Mouse (Mus musculus): Measurements from ENCODE around the gene Marcks. TPM values are rescaled to one million over a fixed set of nuclear protein-coding genes. Genes with fewer than 3 reads are reported as not detected.

Gene Marcks
- total and polyA plus RNA-seq, 2 experiments from 2014 or later = 244 to 539 TPM

DNA sequence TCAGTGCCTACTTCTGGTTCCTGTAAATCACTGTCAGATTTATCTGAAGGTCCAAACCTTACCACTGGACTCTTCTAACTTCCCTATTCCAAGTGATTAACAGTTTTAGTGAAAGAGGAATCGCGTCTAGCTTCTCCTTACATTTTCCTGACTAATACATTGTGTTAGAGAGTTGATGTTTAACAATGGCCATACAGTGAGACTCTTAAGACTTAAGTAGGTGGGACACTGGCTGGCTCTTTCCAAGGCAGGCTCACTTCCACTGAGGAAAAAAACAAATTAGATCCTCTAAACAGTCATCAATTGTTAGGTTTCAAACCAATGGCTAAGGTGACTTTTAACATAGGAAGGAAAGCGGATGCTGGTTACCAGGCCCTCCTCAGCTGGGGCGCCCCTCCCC lies 25.9 kb downstream of the Marcks start:
- Histone ChIP-seq H3K27ac (ENCODE audit: low read depth, low read length) (no peak overlapping the region), H3K4me1 (ENCODE audit: insufficient read depth) (no peaks in the 10 kb centered on the region), H3K27me3 (ENCODE audit: insufficient read depth, low read length) (no peaks in the 10 kb centered on the region), H3K36me3 (ENCODE audit: insufficient read depth) (no peaks in the 10 kb centered on the region), H3K9me3 (ENCODE audit: low read length) (no peaks in the 10 kb centered on the region), H3K4me2 (ENCODE audit: low read depth) (no peak overlapping the region), H3K4me3 (ENCODE audit: low read depth, low read length) (no peak overlapping the region), H3K9ac (no peak overlapping the region)
- 83% methylated on average over 4 of the region's 4 CpGs for WGBS
- no peak for DNase-seq
- TF ChIP-seq CTCF (IDR thresholded peaks at IDR 0.05; ENCODE audit: low read depth) = no peak
- no peak for ATAC-seq

DNA sequence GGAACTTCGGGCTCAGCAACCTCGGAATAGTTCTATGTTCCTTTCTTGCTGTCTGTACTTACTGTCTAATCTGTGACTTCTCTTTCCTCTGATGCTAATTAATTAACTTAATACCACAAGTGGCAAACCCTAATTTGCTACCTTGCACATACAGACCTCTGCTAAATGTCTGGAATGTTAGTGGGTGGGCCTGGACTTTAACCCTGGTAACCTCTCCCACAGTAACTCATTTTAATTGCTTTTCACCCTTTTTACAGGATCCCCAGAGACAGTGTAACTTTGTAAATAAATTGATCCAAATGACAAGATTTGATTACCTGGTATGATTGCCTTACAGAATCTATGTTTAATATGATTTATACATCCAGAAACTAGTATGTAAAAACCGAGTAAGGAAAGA lies 26.4 kb downstream of the Marcks start:
- no peak overlapping the region for H3K27ac ChIP-seq (ENCODE audit: low read depth, low read length)
- no peak for TF ChIP-seq CTCF (IDR thresholded peaks at IDR 0.05; ENCODE audit: low read depth)
- H3K4me2 ChIP-seq (ENCODE audit: low read depth) = no peak overlapping the region
- DNase-seq (no peak), ATAC-seq (no peak)
- H3K36me3 ChIP-seq (ENCODE audit: insufficient read depth) = no peaks in the 10 kb centered on the region
- H3K9ac ChIP-seq = no peak overlapping the region
- H3K27me3 ChIP-seq (ENCODE audit: insufficient read depth, low read length) = no peaks in the 10 kb centered on the region
- H3K4me3 ChIP-seq (ENCODE audit: low read depth, low read length) = no peak overlapping the region
- no peaks in the 10 kb centered on the region for H3K4me1 ChIP-seq (ENCODE audit: insufficient read depth)
- no peaks in the 10 kb centered on the region for H3K9me3 ChIP-seq (ENCODE audit: low read length)
- WGBS = 84% methylated on average over 3 of the region's 3 CpGs

DNA sequence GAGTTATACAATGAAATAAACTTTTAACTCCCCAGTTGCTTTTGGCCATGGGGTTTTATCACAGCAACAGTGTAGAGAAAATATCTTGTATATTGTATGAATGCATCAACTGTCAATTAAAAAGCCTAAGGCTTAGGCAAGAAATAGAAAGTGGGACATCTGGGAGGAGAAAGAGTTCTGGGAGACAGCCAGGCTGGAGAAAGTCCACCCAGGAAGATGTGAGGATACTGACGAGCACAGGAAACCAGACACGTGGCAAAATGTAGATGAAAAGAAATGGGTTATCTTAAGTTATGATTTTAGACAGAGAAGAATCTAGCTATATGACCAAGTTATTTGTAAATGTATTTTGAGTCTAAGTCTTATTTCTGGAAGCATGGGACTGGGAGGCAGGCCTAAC lies 27.3 kb downstream of the Marcks start:
- ATAC-seq = no peak
- H3K4me1 ChIP-seq (ENCODE audit: insufficient read depth) = no peaks in the 10 kb centered on the region
- no peak overlapping the region for H3K4me3 ChIP-seq (ENCODE audit: low read depth, low read length)
- no peak overlapping the region for H3K27ac ChIP-seq (ENCODE audit: low read depth, low read length)
- H3K27me3 ChIP-seq (ENCODE audit: insufficient read depth, low read length) = no peaks in the 10 kb centered on the region
- H3K9me3 ChIP-seq (ENCODE audit: low read length) = no peaks in the 10 kb centered on the region
- 61% methylated on average over 2 of the region's 2 CpGs for WGBS
- TF ChIP-seq CTCF (IDR thresholded peaks at IDR 0.05; ENCODE audit: low read depth) = no peak
- H3K9ac ChIP-seq = no peak overlapping the region
- H3K4me2 ChIP-seq (ENCODE audit: low read depth) = no peak overlapping the region
- no peaks in the 10 kb centered on the region for H3K36me3 ChIP-seq (ENCODE audit: insufficient read depth)
- DNase-seq = no peak

DNA sequence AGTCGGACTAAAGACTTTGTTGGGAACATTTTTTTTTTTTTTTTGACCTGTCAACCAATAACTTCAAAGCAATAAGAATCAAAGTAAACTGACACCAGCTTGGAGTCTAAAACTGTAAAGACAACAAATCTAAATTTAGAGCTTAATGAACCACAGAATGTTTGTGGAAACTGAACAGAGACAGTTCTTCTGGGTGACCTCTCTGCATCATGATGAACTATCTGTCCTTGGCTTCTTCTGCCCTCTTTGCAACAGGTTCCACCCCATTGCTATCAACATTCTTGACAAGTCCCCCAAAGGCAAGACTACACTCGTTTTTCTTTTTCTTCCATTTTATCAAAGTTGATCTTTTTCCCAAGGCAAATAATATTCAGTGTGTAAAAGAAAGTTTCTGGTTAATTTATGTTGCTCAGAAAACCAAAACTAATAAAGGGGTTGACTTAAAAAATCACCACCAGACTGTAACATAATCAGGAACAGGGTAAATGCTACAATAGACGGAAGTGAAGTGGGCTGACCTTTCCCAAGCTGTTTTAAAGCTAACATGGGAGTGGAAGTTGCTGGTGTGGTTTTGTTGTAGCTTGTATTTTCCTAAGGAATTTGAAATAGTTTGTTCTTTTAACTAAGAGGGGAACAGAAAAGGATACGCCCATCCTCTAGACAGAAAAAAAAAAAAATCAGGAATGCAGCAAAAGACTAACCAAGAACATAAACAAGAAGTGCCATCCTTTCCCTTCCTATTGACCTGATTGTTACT lies 31.7 kb downstream of the Marcks start:
- no peak for ATAC-seq
- H3K36me3 ChIP-seq (ENCODE audit: insufficient read depth) = no peaks in the 10 kb centered on the region
- no peaks in the 10 kb centered on the region for H3K4me1 ChIP-seq (ENCODE audit: insufficient read depth)
- H3K4me3 ChIP-seq (ENCODE audit: low read depth, low read length) = no peak overlapping the region
- H3K9me3 ChIP-seq (ENCODE audit: low read length) = no peaks in the 10 kb centered on the region
- TF ChIP-seq CTCF (IDR thresholded peaks at IDR 0.05; ENCODE audit: low read depth) = no peak
- 84% methylated on average over 4 of the region's 4 CpGs for WGBS
- no peaks in the 10 kb centered on the region for H3K27me3 ChIP-seq (ENCODE audit: insufficient read depth, low read length)
- no peak overlapping the region for H3K4me2 ChIP-seq (ENCODE audit: low read depth)
- no peak overlapping the region for H3K27ac ChIP-seq (ENCODE audit: low read depth, low read length)
- H3K9ac ChIP-seq = no peak overlapping the region
- no peak for DNase-seq

DNA sequence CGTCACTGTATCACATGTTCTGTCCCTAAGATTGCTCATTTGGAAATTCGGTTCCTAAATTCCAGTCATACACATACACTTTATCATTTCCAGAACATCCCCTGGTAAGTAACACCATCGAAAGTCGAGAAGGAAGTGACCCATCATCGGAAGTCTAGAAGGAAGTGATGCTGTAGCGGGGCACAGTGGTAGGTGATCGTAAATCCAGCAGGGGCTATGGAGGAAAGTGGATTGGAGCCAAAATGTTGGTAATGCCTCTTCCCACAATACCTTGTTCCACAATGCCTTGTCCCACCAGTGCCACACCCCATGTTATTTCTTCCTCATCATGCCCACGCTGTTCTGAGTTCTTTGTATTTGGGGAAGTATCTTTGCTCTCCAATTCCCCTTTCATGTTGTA lies 32.4 kb downstream of the Marcks start:
- no peak for ATAC-seq
- H3K27me3 ChIP-seq (ENCODE audit: insufficient read depth, low read length) = no peaks in the 10 kb centered on the region
- 95% methylated on average over 8 of the region's 8 CpGs for WGBS

DNA sequence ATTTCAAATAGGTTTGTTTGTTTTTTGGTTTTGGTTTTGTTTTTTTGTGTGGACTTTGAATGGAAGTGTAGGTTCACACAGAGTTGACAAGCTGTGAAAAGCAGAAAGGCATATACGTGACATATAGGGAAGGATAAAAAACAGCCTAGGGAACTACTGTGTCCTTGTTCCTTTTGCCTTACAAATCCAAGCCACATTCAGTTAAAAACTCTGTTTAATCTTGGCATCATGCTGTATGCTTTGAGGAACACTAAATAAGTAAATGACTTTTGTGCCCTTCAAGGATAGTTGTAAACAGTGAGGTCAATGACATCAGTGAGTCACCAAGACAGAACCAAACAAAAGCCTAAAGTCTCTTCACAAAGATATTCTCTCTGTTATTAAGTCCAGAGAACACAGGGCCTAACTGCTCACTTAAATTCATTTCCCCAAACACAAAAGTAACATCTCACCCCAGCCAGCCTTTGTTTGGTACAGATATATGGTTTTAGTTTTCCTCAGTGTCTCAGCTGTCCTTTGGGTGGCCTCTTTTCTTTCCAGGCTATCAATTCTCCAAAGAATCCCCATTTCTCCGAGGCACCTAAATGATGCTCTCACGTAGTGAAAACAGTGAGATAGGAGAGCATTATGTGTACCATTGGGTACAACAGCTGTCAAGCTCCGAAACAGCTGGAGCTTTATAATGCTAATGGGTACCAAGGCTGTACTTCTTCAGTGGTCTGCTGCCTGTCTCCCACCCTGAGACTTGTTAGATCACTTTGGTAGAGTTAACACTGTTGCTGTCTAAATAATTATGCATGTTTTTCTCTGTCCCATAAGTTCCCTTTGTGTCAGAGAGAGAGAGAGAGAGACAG lies 36.3 kb downstream of the Marcks start:
- H3K4me1 ChIP-seq (ENCODE audit: insufficient read depth) = no peaks in the 10 kb centered on the region
- H3K27ac ChIP-seq (ENCODE audit: low read depth, low read length) = no peak overlapping the region
- DNase-seq = no peak
- H3K27me3 ChIP-seq (ENCODE audit: insufficient read depth, low read length) = no peaks in the 10 kb centered on the region
- no peaks in the 10 kb centered on the region for H3K36me3 ChIP-seq (ENCODE audit: insufficient read depth)
- no peak overlapping the region for H3K4me2 ChIP-seq (ENCODE audit: low read depth)
- no peak overlapping the region for H3K9ac ChIP-seq
- no peak for TF ChIP-seq CTCF (IDR thresholded peaks at IDR 0.05; ENCODE audit: low read depth)
- no peak overlapping the region for H3K4me3 ChIP-seq (ENCODE audit: low read depth, low read length)
- H3K9me3 ChIP-seq (ENCODE audit: low read length) = no peaks in the 10 kb centered on the region
- WGBS = 54% methylated on average over 4 of the region's 4 CpGs
- ATAC-seq = no peak

More for the DNA sequence above, 32.4 kb downstream of the Marcks start:
- Histone ChIP-seq H3K4me3 (ENCODE audit: low read depth, low read length) (no peak overlapping the region), H3K27ac (ENCODE audit: low read depth, low read length) (no peak overlapping the region), H3K9ac (no peak overlapping the region), H3K4me1 (ENCODE audit: insufficient read depth) (no peaks in the 10 kb centered on the region), H3K36me3 (ENCODE audit: insufficient read depth) (no peaks in the 10 kb centered on the region), H3K9me3 (ENCODE audit: low read length) (no peaks in the 10 kb centered on the region), H3K4me2 (ENCODE audit: low read depth) (no peak overlapping the region)
- no peak for DNase-seq
- no peak for TF ChIP-seq CTCF (IDR thresholded peaks at IDR 0.05; ENCODE audit: low read depth)

DNA sequence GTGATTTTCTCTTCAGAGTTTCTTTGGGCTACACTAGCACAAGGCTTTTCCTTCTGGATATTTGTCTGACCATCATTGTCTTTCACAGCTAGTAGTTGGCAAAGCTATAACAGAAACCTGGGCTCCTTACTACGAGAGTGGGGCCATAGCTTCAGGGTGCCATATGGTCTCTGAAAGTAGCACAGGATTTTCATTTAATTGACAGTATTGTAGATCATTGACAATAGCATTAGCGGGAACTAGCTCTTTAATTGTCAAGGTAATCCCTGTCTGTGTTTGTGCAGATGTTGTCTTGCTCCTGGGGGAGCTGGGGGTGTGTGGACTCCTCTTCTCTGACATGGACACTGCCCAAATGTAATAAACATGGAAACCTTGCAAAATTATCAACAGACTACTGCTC lies 37.0 kb downstream of the Marcks start:
- WGBS = 16% methylated on average over 2 of the region's 2 CpGs
- Histone ChIP-seq H3K36me3 (ENCODE audit: insufficient read depth) (no peaks in the 10 kb centered on the region), H3K4me3 (ENCODE audit: low read depth, low read length) (no peak overlapping the region), H3K9ac (no peak overlapping the region), H3K4me1 (ENCODE audit: insufficient read depth) (no peaks in the 10 kb centered on the region), H3K27ac (ENCODE audit: low read depth, low read length) (no peak overlapping the region), H3K27me3 (ENCODE audit: insufficient read depth, low read length) (no peaks in the 10 kb centered on the region), H3K9me3 (ENCODE audit: low read length) (no peaks in the 10 kb centered on the region), H3K4me2 (ENCODE audit: low read depth) (no peak overlapping the region)
- peak; percentile 3 for DNase-seq
- no peak for ATAC-seq
- no peak for TF ChIP-seq CTCF (IDR thresholded peaks at IDR 0.05; ENCODE audit: low read depth)
